ENCODE assay signal across 14 mouse cellular contexts in genomic region chr16:96727836-96728774, GRCm38 (mm10).
DNase-seq lines count a peak whose midpoint lies in the region; ATAC-seq lines count a peak whose summit lies in the region.
"Had no signal": no experiment of that assay in that cellular context is flagged by ENCODE, and none has a peak within 500 bp of the region (broad histone marks: within the 10 kb centered on the region; RNA-seq: fewer than 3 reads in every experiment).

No protein-coding gene starts in this region.

- H3K9me3 ChIP-seq in kidney, embryonic 14.5 days (ENCODE audit: control insufficient read depth, low read length), result no peaks in the 10 kb centered on the region
- H3K9me3 ChIP-seq in midbrain, embryonic 10.5 days (replicated peaks), result no peaks in the 10 kb centered on the region

- H3K4me3 ChIP-seq in kidney, embryonic 14.5 days (ENCODE audit: low read length), result no peak overlapping the region
- no peak overlapping the region for H3K4me3 ChIP-seq in midbrain, embryonic 10.5 days

- H3K9ac ChIP-seq in kidney, embryonic 14.5 days (ENCODE audit: low read depth, low read length), result no peak overlapping the region

- no peaks in the 10 kb centered on the region for H3K27me3 ChIP-seq in kidney, embryonic 14.5 days (ENCODE audit: control insufficient read depth, insufficient read depth, low read length)
- no peaks in the 10 kb centered on the region for H3K27me3 ChIP-seq in midbrain, embryonic 10.5 days (ENCODE audit: low read depth, poor library complexity, severe bottlenecking)

- DNase-seq in kidney, adult 8-10 months, result no peak
- DNase-seq in right cerebral cortex, postnatal 4 days, result peak; percentile 14
- no peak for DNase-seq in right cerebral cortex, adult 2 months (ENCODE audit: low spot score in 2 of 2)
- no peak for DNase-seq in midbrain, embryonic 10.5 days (ENCODE audit: low spot score)
- peak; percentile 61 for DNase-seq in retina, embryonic 14.5 days (ENCODE audit: low spot score)
- DNase-seq in heart, postnatal 36 days, result no peak
- DNase-seq in spleen, postnatal 4 days (ENCODE audit: low spot score in 2 of 2), result no peak
- DNase-seq: adrenal gland, postnatal 10 days; cerebellum, adult 11 months; liver; lung, postnatal 4 days had no signal

- no peak overlapping the region for H3K4me2 ChIP-seq in kidney, embryonic 14.5 days (replicated peaks; ENCODE audit: low read depth, low read length)

- H3K27ac ChIP-seq in kidney, embryonic 14.5 days (ENCODE audit: low read depth, low read length), result no peak overlapping the region
- 0 out of 2 replicates have a peak overlapping the region, but pooled peaks have one; percentile 19 for H3K27ac ChIP-seq in midbrain, embryonic 10.5 days (replicated peaks)

- no peaks in the 10 kb centered on the region for H3K4me1 ChIP-seq in kidney, embryonic 14.5 days (ENCODE audit: control insufficient read depth, insufficient read depth, low read length)
- H3K4me1 ChIP-seq in midbrain, embryonic 10.5 days, result peaks cover 26% of the 10 kb centered on the region

- intact Hi-C loops in heart, postnatal 36 days (cut with DNase I), result no loop called here

- H3K36me3 ChIP-seq in kidney, embryonic 14.5 days (ENCODE audit: control insufficient read depth, insufficient read depth, low read length), result no peaks in the 10 kb centered on the region
- H3K36me3 ChIP-seq in midbrain, embryonic 10.5 days, result no peaks in the 10 kb centered on the region

- 0 out of 2 replicates have a peak, but pooled peaks have one; percentile 32 for ATAC-seq in kidney, embryonic 14.5 days (ENCODE audit: low FRiP score, low TSS enrichment)
- ATAC-seq: CD4-positive, CD25-positive, alpha-beta regulatory T cell, adult 4 months; Patski had no signal

- 37% methylated on average over 13 of the region's 13 CpGs for WGBS in kidney, embryonic 14.5 days
- 74% methylated on average over 13 of the region's 13 CpGs for WGBS in midbrain, embryonic 10.5 days

Comparison
In these comparisons a context has a peak if more than half of its experiments do, and no peak if none do; other contexts are left out.
1. DNase-seq: peak in right cerebral cortex, postnatal 4 days (single experiment) and retina, embryonic 14.5 days (single experiment); none in kidney, adult 8-10 months (0 of 2), right cerebral cortex, adult 2 months (0 of 2), midbrain, embryonic 10.5 days (single experiment), heart, postnatal 36 days (0 of 2) and spleen, postnatal 4 days (0 of 2).